Mouse (Mus musculus) embryonic facial prominence, embryonic 12.5 days (tissue): ENCODE data around the gene Gla. TPM values are rescaled to one million over a fixed set of nuclear protein-coding genes. Genes with fewer than 3 reads are reported as not detected.

Source experiments
- ATAC-seq: fragments of 200-750 bp; cut with Nextera tagmentation; 2 replicates; pipeline ENCODE4 v1.8.0; 2017; ENCODE audit not compliant: insufficient number of reproducible peaks, insufficient read depth, low FRiP score, low TSS enrichment
- H3K27ac ChIP-seq: fragments of 300-500 bp; sonication (generic); 2 replicates; pipeline ENCODE4 v1.5.1; 2016; ENCODE audit warnings: mild to moderate bottlenecking
- H3K27me3 ChIP-seq: fragments of 300-500 bp; sonication (generic); 2 replicates; pipeline ENCODE4 v1.6.1; 2016; ENCODE audit warnings: mild to moderate bottlenecking, moderate library complexity
- H3K36me3 ChIP-seq: fragments of 300-500 bp; sonication (generic); 2 replicates; pipeline ENCODE4 v1.6.1; 2016; ENCODE audit warnings: mild to moderate bottlenecking
- H3K4me1 ChIP-seq: fragments of 300-500 bp; sonication (generic); 2 replicates; pipeline ENCODE4 v1.6.1; 2016
- H3K4me2 ChIP-seq: fragments of 300-500 bp; sonication (generic); replicated peaks from 2 replicates; pipeline ENCODE4 v1.6.1; 2016; ENCODE audit warnings: mild to moderate bottlenecking, moderate library complexity
- H3K4me3 ChIP-seq: fragments of 300-500 bp; sonication (generic); 2 replicates; pipeline ENCODE4 v1.5.1; 2016; ENCODE audit warnings: mild to moderate bottlenecking
- H3K9ac ChIP-seq: fragments of 300-500 bp; sonication (generic); 2 replicates; pipeline ENCODE4 v1.6.1; 2016; ENCODE audit warnings: mild to moderate bottlenecking, moderate library complexity
- H3K9me3 ChIP-seq: fragments of 300-500 bp; sonication (generic); 2 replicates; pipeline ENCODE4 v1.6.1; 2016; ENCODE audit warnings: mild to moderate bottlenecking, moderate library complexity
- WGBS: fragments of 180-500 bp; shearing (Covaris S2); methylation state at CpG from one replicate; pipeline ENCODE4 v1.1.7; 2016; 5-methylcytosine and 5-hydroxymethylcytosine counted together
- polyA plus RNA-seq: library from polyadenylated mRNA; unstranded; fragments of >200 nt; fragmentation: Nextera tagmentation; extraction: Ambion mirVana; gene quantifications from 2 replicates; pipeline ENCODE4 v1.2.1, GENCODE M21; 2016

Gla gene
- polyA plus RNA-seq, 1 experiment from 2014 or later = 4.8 TPM

- Histone ChIP-seq H3K36me3 (peaks cover 9% of the 10 kb centered on the region; the same call in 1 of the 2 replicates), H3K27me3 (no peaks in the 10 kb centered on the region), H3K4me1 (no peaks in the 10 kb centered on the region), H3K4me2 (peak overlapping the region; percentile 53), H3K9me3 (no peaks in the 10 kb centered on the region), H3K9ac (peak overlapping the region; percentile 74), H3K4me3 (peak overlapping the region; percentile 51), H3K27ac (no peak overlapping the region)
- WGBS = 30% methylated on average over 8 of the region's 8 CpGs
- no peak for ATAC-seq
Measured at GRCm38 (mm10) chrX:134586447-134586846, 14.5 kb downstream of the Gla start.

- no peaks in the 10 kb centered on the region for H3K27me3 ChIP-seq
- peak within 1 kb of the TSS; percentile 53 for H3K4me2 ChIP-seq
- peak within 1 kb of the TSS; percentile 74 for H3K9ac ChIP-seq
- no peaks in the 10 kb centered on the region for H3K4me1 ChIP-seq
- 23% methylated on average over 45 of the region's 45 CpGs for WGBS
- H3K36me3 ChIP-seq = peaks cover 6% of the 10 kb centered on the region; the same call in 1 of the 2 replicates
- H3K4me3 ChIP-seq = peak within 1 kb of the TSS; percentile 51
- peak; percentile 97 for ATAC-seq
- H3K27ac ChIP-seq = peak within 1 kb of the TSS; percentile 90
- no peaks in the 10 kb centered on the region for H3K9me3 ChIP-seq
Measured at GRCm38 (mm10) chrX:134585103-134586002, 15.6 kb downstream of the Gla start, which contains the start of gene Rpl36a. Rpl36a (plus strand) TSS chrX:134585654.

- Histone ChIP-seq H3K27ac (no peak within 1 kb of the TSS), H3K9me3 (no peaks in the 10 kb centered on the region), H3K27me3 (no peaks in the 10 kb centered on the region), H3K4me1 (no peaks in the 10 kb centered on the region), H3K4me3 (no peak within 1 kb of the TSS), H3K9ac (no peak within 1 kb of the TSS), H3K4me2 (no peak within 1 kb of the TSS), H3K36me3 (no peaks in the 10 kb centered on the region)
- ATAC-seq = no peak
- WGBS = 84% methylated on average over 11 of the region's 11 CpGs
Measured at GRCm38 (mm10) chrX:134582888-134583669, 17.8 kb downstream of the Gla start, which contains the start of gene Btk. Btk (minus strand) TSS chrX:134583570.

GRCm38 (mm10) chrX:134582270-134582669 is 18.7 kb downstream of the Gla start:
- WGBS = 81% methylated on average over 6 of the region's 11 CpGs
- no peaks in the 10 kb centered on the region for H3K36me3 ChIP-seq
- no peaks in the 10 kb centered on the region for H3K4me1 ChIP-seq
- H3K4me3 ChIP-seq = no peak overlapping the region
- H3K27ac ChIP-seq = no peak overlapping the region
- ATAC-seq = no peak
- H3K27me3 ChIP-seq = no peaks in the 10 kb centered on the region
- H3K4me2 ChIP-seq = no peak overlapping the region
- no peaks in the 10 kb centered on the region for H3K9me3 ChIP-seq
- no peak overlapping the region for H3K9ac ChIP-seq

GRCm38 (mm10) chrX:134580528-134581305 is 20.2 kb downstream of the Gla start:
- ATAC-seq = no peak
- H3K27ac ChIP-seq = no peak overlapping the region
- H3K27me3 ChIP-seq = no peaks in the 10 kb centered on the region
- H3K9me3 ChIP-seq = no peaks in the 10 kb centered on the region
- 83% methylated on average over 14 of the region's 14 CpGs for WGBS
- no peaks in the 10 kb centered on the region for H3K36me3 ChIP-seq
- H3K4me2 ChIP-seq = no peak overlapping the region
- no peaks in the 10 kb centered on the region for H3K4me1 ChIP-seq
- H3K4me3 ChIP-seq = no peak overlapping the region
- H3K9ac ChIP-seq = no peak overlapping the region

GRCm38 (mm10) chrX:134577896-134578295 is 23.0 kb downstream of the Gla start:
- Histone ChIP-seq H3K27ac (no peak overlapping the region), H3K9ac (no peak overlapping the region), H3K9me3 (no peaks in the 10 kb centered on the region), H3K27me3 (no peaks in the 10 kb centered on the region), H3K36me3 (no peaks in the 10 kb centered on the region), H3K4me3 (no peak overlapping the region), H3K4me2 (no peak overlapping the region), H3K4me1 (no peaks in the 10 kb centered on the region)
- WGBS = 81% methylated on average over 4 of the region's 4 CpGs
- no peak for ATAC-seq

- Histone ChIP-seq H3K4me1 (no peaks in the 10 kb centered on the region), H3K4me2 (no peak overlapping the region), H3K9ac (no peak overlapping the region), H3K27ac (no peak overlapping the region), H3K27me3 (no peaks in the 10 kb centered on the region), H3K36me3 (no peaks in the 10 kb centered on the region), H3K9me3 (no peaks in the 10 kb centered on the region), H3K4me3 (no peak overlapping the region)
- WGBS = 75% methylated on average over 8 of the region's 8 CpGs
- no peak for ATAC-seq
Measured at GRCm38 (mm10) chrX:134566536-134567222, 34.2 kb downstream of the Gla start.

GRCm38 (mm10) chrX:134564326-134564725 is 36.6 kb downstream of the Gla start:
- no peak overlapping the region for H3K4me2 ChIP-seq
- H3K4me3 ChIP-seq = no peak overlapping the region
- no peaks in the 10 kb centered on the region for H3K9me3 ChIP-seq
- H3K9ac ChIP-seq = no peak overlapping the region
- WGBS = 78% methylated on average over 4 of the region's 4 CpGs
- ATAC-seq = no peak
- H3K27me3 ChIP-seq = no peaks in the 10 kb centered on the region
- H3K36me3 ChIP-seq = no peaks in the 10 kb centered on the region
- H3K4me1 ChIP-seq = no peaks in the 10 kb centered on the region
- H3K27ac ChIP-seq = no peak overlapping the region

GRCm38 (mm10) chrX:134554425-134554824 is 46.5 kb downstream of the Gla start:
- WGBS = 75% methylated on average over 6 of the region's 6 CpGs
- Histone ChIP-seq H3K4me1 (no peaks in the 10 kb centered on the region), H3K27ac (no peak overlapping the region), H3K4me2 (no peak overlapping the region), H3K9me3 (no peaks in the 10 kb centered on the region), H3K9ac (no peak overlapping the region), H3K4me3 (no peak overlapping the region), H3K36me3 (no peaks in the 10 kb centered on the region), H3K27me3 (no peaks in the 10 kb centered on the region)
- no peak for ATAC-seq

GRCm38 (mm10) chrX:134553326-134553725 is 47.6 kb downstream of the Gla start:
- H3K9me3 ChIP-seq = no peaks in the 10 kb centered on the region
- WGBS = 81% methylated on average over 4 of the region's 4 CpGs
- no peak for ATAC-seq
- no peak overlapping the region for H3K27ac ChIP-seq
- no peaks in the 10 kb centered on the region for H3K27me3 ChIP-seq
- H3K36me3 ChIP-seq = no peaks in the 10 kb centered on the region
- H3K4me2 ChIP-seq = no peak overlapping the region
- H3K9ac ChIP-seq = no peak overlapping the region
- no peaks in the 10 kb centered on the region for H3K4me1 ChIP-seq
- H3K4me3 ChIP-seq = no peak overlapping the region

GRCm38 (mm10) chrX:134550903-134551302 is 50.0 kb downstream of the Gla start:
- no peaks in the 10 kb centered on the region for H3K9me3 ChIP-seq
- H3K36me3 ChIP-seq = no peaks in the 10 kb centered on the region
- H3K4me1 ChIP-seq = no peaks in the 10 kb centered on the region
- H3K27ac ChIP-seq = no peak overlapping the region
- no peak overlapping the region for H3K4me3 ChIP-seq
- H3K4me2 ChIP-seq = no peak overlapping the region
- H3K9ac ChIP-seq = no peak overlapping the region
- no peak for ATAC-seq
- WGBS = 20% methylated on average over 5 of the region's 5 CpGs
- H3K27me3 ChIP-seq = no peaks in the 10 kb centered on the region
